Mouse (Mus musculus): ENCODE data around the gene Gm8279.
"Not testable (repeated sequence)": the region's sequence is repeated elsewhere in the genome, so short reads cannot be mapped to it uniquely, and the experiment has no call there.

The Gm8279 gene

GRCm38 (mm10) chr14:5131219-5131618, at the start of gene Gm8279:
TSS of gene Gm8279 (plus strand) at chr14:5131519.
- not testable (repeated sequence) for DNase-seq (ENCODE audit: low read depth)

- DNase-seq (ENCODE audit: low read depth), result not testable (repeated sequence)
Observed at GRCm38 (mm10) chr14:5164235-5164634, 32.9 kb downstream of the Gm8279 start, which contains the start of gene Gm3317. TSS of gene Gm3317 (plus strand) at chr14:5164535.

GRCm38 (mm10) chr14:5185493-5185892, 54.2 kb downstream of the Gm8279 start, which contains the start of gene Gm8271:
TSS of gene Gm8271 (plus strand) at chr14:5185793.
- not testable (repeated sequence) for DNase-seq (ENCODE audit: low read depth)

All from c-Kit-positive CD71-positive TER-119-negative erythroid progenitor cells, embryonic 14.5 days (primary cell).